Mouse (Mus musculus): Measurements from ENCODE around the gene Ate1. TPM values are rescaled to one million over a fixed set of nuclear protein-coding genes. Genes with fewer than 3 reads are reported as not detected.
"Not testable (repeated sequence)": the region's sequence is repeated elsewhere in the genome, so short reads cannot be mapped to it uniquely, and the experiment has no call there.

Gene Ate1
- polyA plus RNA-seq, 1 experiment from 2014 or later, result 75.7 TPM

DNA sequence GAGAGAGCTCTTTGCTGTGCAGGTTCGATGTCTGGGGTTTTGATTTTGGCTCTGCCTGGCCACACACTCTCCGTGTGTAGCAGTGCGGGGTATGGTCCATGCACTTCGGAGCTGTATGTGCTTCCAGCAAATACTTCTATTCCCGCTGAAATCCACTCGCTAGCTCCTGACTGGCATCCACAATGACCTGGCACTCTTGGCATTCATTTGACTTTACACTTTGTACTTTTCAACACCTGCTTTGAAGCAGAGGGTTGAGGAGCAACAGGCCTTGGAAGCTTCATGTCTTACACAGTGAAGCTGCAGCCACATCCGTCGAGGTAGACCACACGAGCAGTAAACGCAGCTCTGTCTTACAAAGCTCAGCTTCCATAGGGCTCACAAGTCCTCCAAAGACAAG, 112.5 kb downstream of the Ate1 start:
- Histone ChIP-seq H3K27me3 (ENCODE audit: insufficient read depth, low read length) (no peaks in the 10 kb centered on the region), H3K4me3 (replicated peaks; ENCODE audit: low read depth, low read length) (no peak overlapping the region), H3K4me1 (replicated peaks; ENCODE audit: insufficient read depth, low read length) (no peaks in the 10 kb centered on the region), H3K9ac (ENCODE audit: low read depth, low read length) (no peak overlapping the region), H3K4me2 (ENCODE audit: low read length) (no peak overlapping the region), H3K27ac (no peak overlapping the region), H3K36me3 (ENCODE audit: insufficient read depth, low read length) (no peaks in the 10 kb centered on the region), H3K9me3 (replicated peaks; ENCODE audit: low read length) (no peaks in the 10 kb centered on the region)
- no peak for ATAC-seq (replicated peaks; ENCODE audit: low FRiP score, low read depth)
- WGBS, result 87% methylated on average over 10 of the region's 10 CpGs
- TF ChIP-seq CTCF (IDR thresholded peaks at IDR 0.05; ENCODE audit: low read depth), result no peak
- DNase-seq (ENCODE audit: low spot score), result no peak

GRCm38 (mm10) chr7:130403346-130403745, 116.8 kb downstream of the Ate1 start:
- no peak for TF ChIP-seq CTCF (IDR thresholded peaks at IDR 0.05; ENCODE audit: low read depth)
- WGBS, result 88% methylated on average over 2 of the region's 2 CpGs
- no peak overlapping the region for H3K4me2 ChIP-seq (ENCODE audit: low read length)
- no peaks in the 10 kb centered on the region for H3K36me3 ChIP-seq (ENCODE audit: insufficient read depth, low read length)
- H3K4me3 ChIP-seq (replicated peaks; ENCODE audit: low read depth, low read length), result no peak overlapping the region
- ATAC-seq (replicated peaks; ENCODE audit: low FRiP score, low read depth) (no peak), DNase-seq (ENCODE audit: low spot score) (no peak)
- no peak overlapping the region for H3K9ac ChIP-seq (ENCODE audit: low read depth, low read length)
- no peaks in the 10 kb centered on the region for H3K27me3 ChIP-seq (ENCODE audit: insufficient read depth, low read length)
- no peak overlapping the region for H3K27ac ChIP-seq
- H3K4me1 ChIP-seq (replicated peaks; ENCODE audit: insufficient read depth, low read length), result no peaks in the 10 kb centered on the region
- no peaks in the 10 kb centered on the region for H3K9me3 ChIP-seq (replicated peaks; ENCODE audit: low read length)

DNA sequence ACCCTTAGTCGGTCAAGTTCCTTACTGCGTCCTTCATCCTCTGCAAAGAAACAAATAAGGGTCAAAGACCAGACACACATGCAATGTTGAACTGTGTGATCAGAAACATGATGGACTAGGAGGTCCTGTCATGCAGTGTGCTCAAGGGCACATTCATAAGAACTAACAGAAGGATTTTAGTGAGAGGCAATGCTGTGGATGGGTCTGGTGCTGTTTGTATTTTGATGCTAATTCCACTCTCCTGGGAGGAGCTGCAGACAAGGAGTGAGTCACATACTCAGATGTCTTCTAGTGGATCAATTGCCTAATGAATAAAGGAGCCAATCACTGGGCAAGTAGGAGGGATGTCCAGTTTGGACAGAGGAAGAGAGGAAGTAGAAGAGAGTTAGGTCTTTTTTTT, 125.5 kb downstream of the Ate1 start:
- no peak for TF ChIP-seq CTCF (IDR thresholded peaks at IDR 0.05; ENCODE audit: low read depth)
- no peaks in the 10 kb centered on the region for H3K4me1 ChIP-seq (replicated peaks; ENCODE audit: insufficient read depth, low read length)
- no peak overlapping the region for H3K9ac ChIP-seq (ENCODE audit: low read depth, low read length)
- H3K27ac ChIP-seq, result no peak overlapping the region
- no peak overlapping the region for H3K4me3 ChIP-seq (replicated peaks; ENCODE audit: low read depth, low read length)
- H3K9me3 ChIP-seq (replicated peaks; ENCODE audit: low read length), result no peaks in the 10 kb centered on the region
- peaks cover 9% of the 10 kb centered on the region; the same call in 1 of the 2 replicates for H3K36me3 ChIP-seq (ENCODE audit: insufficient read depth, low read length)
- ATAC-seq (replicated peaks; ENCODE audit: low FRiP score, low read depth), result no peak
- H3K27me3 ChIP-seq (ENCODE audit: insufficient read depth, low read length), result no peaks in the 10 kb centered on the region
- H3K4me2 ChIP-seq (ENCODE audit: low read length), result no peak overlapping the region
- WGBS, result 86% methylated on average over 2 of the region's 2 CpGs
- DNase-seq (ENCODE audit: low spot score), result no peak

DNA sequence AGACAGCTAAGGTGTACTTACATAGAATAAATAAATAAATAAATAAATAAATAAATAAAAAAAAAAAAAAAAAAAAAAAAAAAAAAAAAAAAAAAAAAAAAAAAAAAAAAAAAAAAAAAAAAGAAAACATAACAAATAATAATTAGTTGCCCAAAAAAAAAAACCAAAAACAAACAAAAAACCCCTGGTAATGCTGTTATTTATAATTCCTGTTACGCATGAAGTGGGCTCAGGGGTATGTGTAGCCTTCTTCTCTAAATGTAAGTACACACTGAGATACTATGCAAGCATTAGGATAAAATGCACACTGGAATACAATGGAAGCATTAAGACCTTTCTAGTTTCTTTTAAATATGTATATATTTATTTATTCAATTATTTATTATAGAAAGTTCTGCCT, 130.1 kb downstream of the Ate1 start:
- WGBS, result 100% methylated on average over 1 of the region's 1 CpGs
- H3K4me2 ChIP-seq (ENCODE audit: low read length); H3K27me3 ChIP-seq (ENCODE audit: insufficient read depth, low read length); ATAC-seq (replicated peaks; ENCODE audit: low FRiP score, low read depth); H3K36me3 ChIP-seq (ENCODE audit: insufficient read depth, low read length); H3K4me1 ChIP-seq (replicated peaks; ENCODE audit: insufficient read depth, low read length); H3K9me3 ChIP-seq (replicated peaks; ENCODE audit: low read length); H3K4me3 ChIP-seq (replicated peaks; ENCODE audit: low read depth, low read length); H3K27ac ChIP-seq; DNase-seq (ENCODE audit: low spot score); H3K9ac ChIP-seq (ENCODE audit: low read depth, low read length): not testable (repeated sequence)

DNA sequence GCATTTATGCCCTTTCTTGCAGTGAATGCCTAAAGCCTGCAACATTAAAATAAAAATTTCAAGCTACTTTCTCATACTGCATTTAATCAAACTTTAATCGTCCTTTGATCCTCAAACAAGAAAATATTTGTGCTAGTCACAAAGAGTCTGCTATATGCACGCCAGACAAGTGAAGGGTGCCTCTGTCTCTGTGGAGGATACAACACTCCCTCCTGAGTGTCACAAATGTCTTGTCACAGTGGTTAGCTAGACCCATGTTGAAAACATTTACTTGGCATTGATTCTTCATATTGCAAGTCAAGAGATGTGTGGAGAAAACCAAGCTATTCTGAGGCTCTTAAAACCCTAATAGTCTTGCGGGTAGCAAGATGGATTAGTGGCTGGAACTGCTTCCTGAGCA, 133.9 kb downstream of the Ate1 start:
- no peak for TF ChIP-seq CTCF (IDR thresholded peaks at IDR 0.05; ENCODE audit: low read depth)
- no peak for DNase-seq (ENCODE audit: low spot score)
- Histone ChIP-seq H3K9ac (ENCODE audit: low read depth, low read length) (no peak overlapping the region), H3K27ac (no peak overlapping the region), H3K27me3 (ENCODE audit: insufficient read depth, low read length) (no peaks in the 10 kb centered on the region), H3K9me3 (replicated peaks; ENCODE audit: low read length) (no peaks in the 10 kb centered on the region), H3K4me3 (replicated peaks; ENCODE audit: low read depth, low read length) (no peak overlapping the region), H3K4me1 (replicated peaks; ENCODE audit: insufficient read depth, low read length) (no peaks in the 10 kb centered on the region), H3K4me2 (ENCODE audit: low read length) (no peak overlapping the region), H3K36me3 (ENCODE audit: insufficient read depth, low read length) (no peaks in the 10 kb centered on the region)
- ATAC-seq (replicated peaks; ENCODE audit: low FRiP score, low read depth), result no peak
- 81% methylated on average over 3 of the region's 3 CpGs for WGBS

- no peaks in the 10 kb centered on the region for H3K4me1 ChIP-seq (replicated peaks; ENCODE audit: insufficient read depth, low read length)
- 86% methylated on average over 8 of the region's 8 CpGs for WGBS
- TF ChIP-seq CTCF (IDR thresholded peaks at IDR 0.05; ENCODE audit: low read depth), result no peak
- no peak overlapping the region for H3K4me3 ChIP-seq (replicated peaks; ENCODE audit: low read depth, low read length)
- no peak overlapping the region for H3K27ac ChIP-seq
- H3K9ac ChIP-seq (ENCODE audit: low read depth, low read length), result no peak overlapping the region
- no peaks in the 10 kb centered on the region for H3K9me3 ChIP-seq (replicated peaks; ENCODE audit: low read length)
- no peak overlapping the region for H3K4me2 ChIP-seq (ENCODE audit: low read length)
- no peaks in the 10 kb centered on the region for H3K27me3 ChIP-seq (ENCODE audit: insufficient read depth, low read length)
- DNase-seq (ENCODE audit: low spot score) (no peak), ATAC-seq (replicated peaks; ENCODE audit: low FRiP score, low read depth) (no peak)
- H3K36me3 ChIP-seq (ENCODE audit: insufficient read depth, low read length), result no peaks in the 10 kb centered on the region
Observed at GRCm38 (mm10) chr7:130385732-130386294, 134.4 kb downstream of the Ate1 start.

- DNase-seq (ENCODE audit: low spot score) (no peak), ATAC-seq (replicated peaks; ENCODE audit: low FRiP score, low read depth) (no peak)
- Histone ChIP-seq H3K36me3 (ENCODE audit: insufficient read depth, low read length) (no peaks in the 10 kb centered on the region), H3K9me3 (replicated peaks; ENCODE audit: low read length) (no peaks in the 10 kb centered on the region), H3K27me3 (ENCODE audit: insufficient read depth, low read length) (no peaks in the 10 kb centered on the region), H3K4me1 (replicated peaks; ENCODE audit: insufficient read depth, low read length) (no peaks in the 10 kb centered on the region), H3K9ac (ENCODE audit: low read depth, low read length) (no peak overlapping the region), H3K27ac (no peak overlapping the region), H3K4me2 (ENCODE audit: low read length) (no peak overlapping the region), H3K4me3 (replicated peaks; ENCODE audit: low read depth, low read length) (no peak overlapping the region)
- TF ChIP-seq CTCF (IDR thresholded peaks at IDR 0.05; ENCODE audit: low read depth), result peak; percentile 13; the same call in 1 of the 2 replicates
- 95% methylated on average over 13 of the region's 13 CpGs for WGBS
Observed at GRCm38 (mm10) chr7:130382126-130382525, 138.0 kb downstream of the Ate1 start.
